Mouse (Mus musculus) liver, embryonic 14.5 days (tissue): ENCODE results near the gene Gm45623. TPM values are rescaled to one million over a fixed set of nuclear protein-coding genes. Genes with fewer than 3 reads are reported as not detected.

Source experiments
- ATAC-seq: fragments of 200-750 bp; cut with Nextera tagmentation; 2 replicates; pipeline ENCODE4 v1.8.0; 2017; ENCODE audit warnings: moderate number of reproducible peaks, mild to moderate bottlenecking, moderate library complexity; ENCODE audit not compliant: insufficient read depth
- DNase-seq, 3 experiments: peaks; one replicate each; pipeline ENCODE4 v3.0.0-alpha.2; 2012 to 2013; ENCODE audit warnings: low read depth in 3 of 3, low spot score in 3 of 3
- H3K27ac ChIP-seq: fragments of 300-500 bp; sonication (generic); 2 replicates; pipeline ENCODE4 v1.5.1; 2014; ENCODE audit warnings: moderate library complexity, mild to moderate bottlenecking, control low read depth, inconsistent platforms
- H3K27me3 ChIP-seq: fragments of 300-500 bp; sonication (generic); 2 replicates; pipeline ENCODE4 v1.6.1; 2014; ENCODE audit warnings: mild to moderate bottlenecking, low read length, moderate library complexity; ENCODE audit not compliant: control insufficient read depth, insufficient read depth
- H3K36me3 ChIP-seq: fragments of 300-500 bp; sonication (generic); replicated peaks from 2 replicates; pipeline ENCODE4 v1.6.1; 2014; ENCODE audit warnings: low read depth; ENCODE audit not compliant: control insufficient read depth, insufficient read depth
- H3K4me1 ChIP-seq, 2 experiments: fragments of 200-500 bp in 1 of 2; fragments of 300-500 bp in 1 of 2; sonication (generic) in 1 of 2; replicated peaks; 2 replicates each; pipeline ENCODE4 v1.6.1; 2012 to 2014; ENCODE audit warnings: antibody characterized with exemption in 1 of 2, inconsistent platforms in 1 of 2, low read length in 1 of 2; ENCODE audit not compliant: control insufficient read depth in 2 of 2, insufficient read depth in 2 of 2
- H3K4me2 ChIP-seq: fragments of 300-500 bp; sonication (generic); 2 replicates; pipeline ENCODE4 v1.6.1; 2014; ENCODE audit warnings: low read depth, mild to moderate bottlenecking, control low read depth, moderate library complexity
- H3K4me3 ChIP-seq, 2 experiments: fragments of 200-500 bp in 1 of 2; fragments of 300-500 bp in 1 of 2; sonication (generic) in 1 of 2; 2 replicates each; pipeline ENCODE4 v1.5.1; 2012 to 2014; ENCODE audit warnings: low read depth in 2 of 2, low read length in 2 of 2, mild to moderate bottlenecking in 2 of 2, control low read depth in 1 of 2, inconsistent platforms in 1 of 2, moderate library complexity in 1 of 2; ENCODE audit not compliant: insufficient read depth in 1 of 2
- H3K9ac ChIP-seq: fragments of 300-500 bp; sonication (generic); replicated peaks from 2 replicates; pipeline ENCODE4 v1.6.1; 2014; ENCODE audit warnings: mild to moderate bottlenecking, control low read depth, moderate library complexity
- H3K9me3 ChIP-seq: fragments of 300-500 bp; sonication (generic); 2 replicates; pipeline ENCODE4 v1.6.1; 2016; ENCODE audit warnings: low read length, mixed read lengths; ENCODE audit not compliant: control insufficient read depth
- CTCF ChIP-seq: IDR thresholded peaks from 2 replicates; pipeline ENCODE4 v1.5.1; 2016; ENCODE audit warnings: antibody characterized with exemption, low read depth, control low read depth
- EP300 ChIP-seq: IDR thresholded peaks from 2 replicates; pipeline ENCODE4 v1.6.1; 2016; ENCODE audit warnings: antibody characterized with exemption, low read depth
- WGBS: fragments of 180-500 bp; shearing (Covaris S2); extraction: QIAGEN DNeasy Blood & Tissue Kit; methylation state at CpG from one replicate; pipeline ENCODE4 v1.1.7; 2014; ENCODE audit not compliant: insufficient replicate concordance; 5-methylcytosine and 5-hydroxymethylcytosine counted together
- polyA plus RNA-seq, 2 experiments: library from polyadenylated mRNA; depleted of rRNA in 1 of 2; stranded (reverse) in 1 of 2; unstranded in 1 of 2; fragments of >200 nt; fragmentation: Nextera tagmentation in 1 of 2; extraction: Ambion mirVana in 1 of 2; gene quantifications; 2 replicates each; pipeline versions ENCODE4 v1.2.1 to v1.2.3; 2012 to 2014

The Gm45623 gene
- polyA plus RNA-seq, 2 experiments: not detected

- no peaks in the 10 kb centered on the region for H3K4me1 ChIP-seq
- no peak overlapping the region for H3K4me3 ChIP-seq
- H3K4me2 ChIP-seq: no peak overlapping the region
- peaks cover 35% of the 10 kb centered on the region for H3K27me3 ChIP-seq
- ATAC-seq (no peak), DNase-seq (no peak)
- no peak overlapping the region for H3K27ac ChIP-seq
- no peaks in the 10 kb centered on the region for H3K9me3 ChIP-seq
- TF ChIP-seq EP300 (no peak), CTCF (peak; percentile 68)
- no peak overlapping the region for H3K9ac ChIP-seq
- 47% methylated on average over 6 of the region's 6 CpGs for WGBS
- H3K36me3 ChIP-seq: no peaks in the 10 kb centered on the region
Measured at GRCm38 (mm10) chr13:56755871-56756270, 2.2 kb upstream of the Gm45623 start.

GRCm38 (mm10) chr13:56752474-56753191 is 994 bp downstream of the Gm45623 start:
- WGBS: 4% methylated on average over 41 of the region's 41 CpGs
- Histone ChIP-seq H3K9me3 (no peaks in the 10 kb centered on the region), H3K27ac (no peak overlapping the region), H3K4me1 (0 out of 4 replicates have a peak, but pooled peaks cover 0 to 2% of the 10 kb centered on the region in 2 experiments), H3K4me3 (peak overlapping the region in 1 of 2 experiments; percentile 25; a peak in 3 of 4 replicates), H3K4me2 (peak overlapping the region; percentile 45), H3K36me3 (no peaks in the 10 kb centered on the region), H3K9ac (no peak overlapping the region), H3K27me3 (peaks cover 38% of the 10 kb centered on the region)
- no peak for DNase-seq
- ATAC-seq: no peak
- TF ChIP-seq CTCF (no peak), EP300 (no peak)

- no peak overlapping the region for H3K27ac ChIP-seq
- no peak for DNase-seq
- 0 out of 4 replicates have a peak, but pooled peaks cover 0 to 3% of the 10 kb centered on the region in 2 experiments for H3K4me1 ChIP-seq
- no peak overlapping the region for H3K9ac ChIP-seq
- H3K9me3 ChIP-seq: no peaks in the 10 kb centered on the region
- peaks cover 38% of the 10 kb centered on the region for H3K27me3 ChIP-seq
- no peak for ATAC-seq
- 29% methylated on average over 5 of the region's 5 CpGs for WGBS
- H3K36me3 ChIP-seq: no peaks in the 10 kb centered on the region
- no peak overlapping the region for H3K4me2 ChIP-seq
- no peak for TF ChIP-seq EP300
- TF ChIP-seq CTCF: no peak
- no peak overlapping the region for H3K4me3 ChIP-seq
Measured at GRCm38 (mm10) chr13:56751774-56752173, 1.9 kb downstream of the Gm45623 start.

- Histone ChIP-seq H3K36me3 (no peaks in the 10 kb centered on the region), H3K27me3 (peaks cover 37% of the 10 kb centered on the region), H3K4me3 (no peak overlapping the region), H3K4me2 (no peak overlapping the region), H3K9me3 (no peaks in the 10 kb centered on the region), H3K27ac (no peak overlapping the region), H3K9ac (no peak overlapping the region), H3K4me1 (0 out of 4 replicates have a peak, but pooled peaks cover 0 to 3% of the 10 kb centered on the region in 2 experiments)
- 66% methylated on average over 7 of the region's 7 CpGs for WGBS
- DNase-seq (no peak), ATAC-seq (no peak)
- TF ChIP-seq EP300 (no peak), CTCF (no peak)
Measured at GRCm38 (mm10) chr13:56749377-56749776, 4.2 kb downstream of the Gm45623 start.

GRCm38 (mm10) chr13:56747554-56747953 is 6.1 kb downstream of the Gm45623 start:
- 0 out of 4 replicates have a peak, but pooled peaks cover 0 to 3% of the 10 kb centered on the region in 2 experiments for H3K4me1 ChIP-seq
- no peak for ATAC-seq
- TF ChIP-seq CTCF: no peak
- no peak for TF ChIP-seq EP300
- no peaks in the 10 kb centered on the region for H3K36me3 ChIP-seq
- H3K27me3 ChIP-seq: peaks cover 19% of the 10 kb centered on the region
- no peak overlapping the region for H3K9ac ChIP-seq
- H3K4me3 ChIP-seq: no peak overlapping the region
- H3K4me2 ChIP-seq: no peak overlapping the region
- H3K27ac ChIP-seq: no peak overlapping the region
- H3K9me3 ChIP-seq: no peaks in the 10 kb centered on the region
- DNase-seq: no peak
- WGBS: 46% methylated on average over 8 of the region's 8 CpGs
